Mouse (Mus musculus): ENCODE data around the gene Plxdc1. TPM values are rescaled to one million over a fixed set of nuclear protein-coding genes. Genes with fewer than 3 reads are reported as not detected.

Plxdc1 gene
- 1.7 and 1.8 TPM in 2 replicates for polyA plus RNA-seq (2015; fragmentation: Nextera tagmentation; extraction: Ambion mirVana)

DNA sequence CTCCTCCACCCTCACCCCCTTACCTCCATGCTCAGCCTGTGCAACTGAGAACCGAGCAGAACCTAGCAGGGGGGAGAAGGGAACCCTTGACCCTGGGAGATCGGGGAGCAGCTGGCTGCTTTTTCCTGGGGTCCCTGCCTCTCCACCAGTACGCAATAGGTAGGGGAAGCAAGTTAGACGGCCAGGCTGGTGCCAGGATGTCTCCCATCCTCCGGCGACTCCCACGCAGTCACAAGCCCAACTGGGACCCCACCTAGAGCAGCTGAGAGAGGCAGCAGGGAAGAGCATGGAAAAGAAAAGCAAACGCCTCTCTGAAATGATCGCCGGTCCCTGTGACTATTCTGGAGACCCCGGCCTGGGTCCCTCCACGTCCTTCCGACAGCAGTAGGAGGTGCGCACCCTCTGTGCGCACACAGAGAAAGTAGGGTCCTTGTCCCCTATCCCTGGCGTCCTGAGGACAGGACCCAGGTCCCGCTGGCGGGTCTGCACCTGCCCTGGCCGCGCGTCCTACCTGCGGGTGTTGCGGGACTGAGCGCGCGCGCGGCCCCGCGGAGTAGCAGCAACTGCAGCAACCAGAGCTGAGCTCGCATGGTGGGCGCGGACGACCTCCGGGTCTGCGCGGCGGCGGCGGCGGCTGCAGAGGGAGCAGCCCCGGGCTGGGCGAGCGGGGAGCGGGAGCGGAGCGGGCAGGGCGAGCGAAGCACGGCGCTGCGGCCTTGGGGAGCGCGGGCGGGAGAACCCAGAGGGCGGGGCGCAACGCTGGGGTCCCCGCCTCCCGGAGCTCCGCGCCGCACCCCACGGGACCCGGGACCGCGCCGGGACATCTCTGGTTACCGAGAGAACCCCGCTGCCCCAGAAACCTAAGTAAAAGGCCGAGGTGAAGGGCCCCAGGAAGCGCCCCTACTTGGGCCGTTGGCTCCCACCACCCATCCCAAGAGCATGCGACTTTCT, at the start of gene Plxdc1:
TSS of gene Plxdc1 (minus strand) at position 718 of the 951 bp plus-strand sequence.
- ATAC-seq (replicated peaks) = no peak
- peak within 1 kb of the TSS; percentile 98 for H3K4me3 ChIP-seq
- H3K4me2 ChIP-seq = peak within 1 kb of the TSS; percentile 89
- H3K36me3 ChIP-seq (replicated peaks) = no peaks in the 10 kb centered on the region
- H3K9me3 ChIP-seq = no peaks in the 10 kb centered on the region
- peak within 1 kb of the TSS; percentile 81; the same call in 1 of the 2 replicates for H3K27ac ChIP-seq
- H3K27me3 ChIP-seq (replicated peaks) = peaks cover 24% of the 10 kb centered on the region
- peak within 1 kb of the TSS; percentile 40 for H3K9ac ChIP-seq
- H3K4me1 ChIP-seq = peaks cover 26% of the 10 kb centered on the region
- WGBS = 2% methylated on average over 71 of the region's 74 CpGs

GRCm38 (mm10) chr11:98035977-98036377, 49.7 kb upstream of the Plxdc1 start:
- no peaks in the 10 kb centered on the region for H3K9me3 ChIP-seq
- peaks cover 19% of the 10 kb centered on the region for H3K4me1 ChIP-seq
- under 1% methylated on average over 27 of the region's 27 CpGs for WGBS
- peak overlapping the region; percentile 73 for H3K4me2 ChIP-seq
- no peaks in the 10 kb centered on the region for H3K27me3 ChIP-seq (replicated peaks)
- H3K4me3 ChIP-seq = peak overlapping the region; percentile 39
- ATAC-seq (replicated peaks) = peak; percentile 65
- peaks cover 2% of the 10 kb centered on the region; the same call in 1 of the 2 replicates for H3K36me3 ChIP-seq (replicated peaks)
- peak overlapping the region; percentile 44 for H3K9ac ChIP-seq
- H3K27ac ChIP-seq = peak overlapping the region; percentile 22

- H3K4me1 ChIP-seq = peaks cover 19% of the 10 kb centered on the region
Measured at GRCm38 (mm10) chr11:98034840-98035239, 48.6 kb upstream of the Plxdc1 start.

GRCm38 (mm10) chr11:98034061-98034460, 47.8 kb upstream of the Plxdc1 start:
- Histone ChIP-seq H3K27me3 (replicated peaks) (no peaks in the 10 kb centered on the region), H3K4me1 (peaks cover 19% of the 10 kb centered on the region), H3K9ac (no peak overlapping the region), H3K27ac (no peak overlapping the region), H3K36me3 (replicated peaks) (peaks cover 19% of the 10 kb centered on the region), H3K4me2 (no peak overlapping the region), H3K4me3 (no peak overlapping the region), H3K9me3 (no peaks in the 10 kb centered on the region)
- no peak for ATAC-seq (replicated peaks)
- WGBS = 90% methylated on average over 5 of the region's 5 CpGs

More at GRCm38 (mm10) chr11:98034840-98035239, 48.6 kb upstream of the Plxdc1 start:
- Histone ChIP-seq H3K27ac (no peak overlapping the region), H3K9me3 (no peaks in the 10 kb centered on the region), H3K4me2 (no peak overlapping the region), H3K4me3 (no peak overlapping the region), H3K27me3 (replicated peaks) (no peaks in the 10 kb centered on the region), H3K9ac (no peak overlapping the region), H3K36me3 (replicated peaks) (peaks cover 11% of the 10 kb centered on the region)
- 0 out of 2 replicates have a peak, but pooled peaks have one; percentile 26 for ATAC-seq (replicated peaks)
- 13% methylated on average over 4 of the region's 4 CpGs for WGBS

- no peak overlapping the region for H3K4me3 ChIP-seq
- H3K27ac ChIP-seq = no peak overlapping the region
- H3K27me3 ChIP-seq (replicated peaks) = no peaks in the 10 kb centered on the region
- ATAC-seq (replicated peaks) = no peak
- H3K9ac ChIP-seq = no peak overlapping the region
- H3K9me3 ChIP-seq = no peaks in the 10 kb centered on the region
- H3K4me1 ChIP-seq = peaks cover 29% of the 10 kb centered on the region
- H3K4me2 ChIP-seq = no peak overlapping the region
- WGBS = 3% methylated on average over 5 of the region's 5 CpGs
- H3K36me3 ChIP-seq (replicated peaks) = peaks cover 26% of the 10 kb centered on the region
Measured at GRCm38 (mm10) chr11:98031443-98031770, 45.2 kb upstream of the Plxdc1 start.

DNA sequence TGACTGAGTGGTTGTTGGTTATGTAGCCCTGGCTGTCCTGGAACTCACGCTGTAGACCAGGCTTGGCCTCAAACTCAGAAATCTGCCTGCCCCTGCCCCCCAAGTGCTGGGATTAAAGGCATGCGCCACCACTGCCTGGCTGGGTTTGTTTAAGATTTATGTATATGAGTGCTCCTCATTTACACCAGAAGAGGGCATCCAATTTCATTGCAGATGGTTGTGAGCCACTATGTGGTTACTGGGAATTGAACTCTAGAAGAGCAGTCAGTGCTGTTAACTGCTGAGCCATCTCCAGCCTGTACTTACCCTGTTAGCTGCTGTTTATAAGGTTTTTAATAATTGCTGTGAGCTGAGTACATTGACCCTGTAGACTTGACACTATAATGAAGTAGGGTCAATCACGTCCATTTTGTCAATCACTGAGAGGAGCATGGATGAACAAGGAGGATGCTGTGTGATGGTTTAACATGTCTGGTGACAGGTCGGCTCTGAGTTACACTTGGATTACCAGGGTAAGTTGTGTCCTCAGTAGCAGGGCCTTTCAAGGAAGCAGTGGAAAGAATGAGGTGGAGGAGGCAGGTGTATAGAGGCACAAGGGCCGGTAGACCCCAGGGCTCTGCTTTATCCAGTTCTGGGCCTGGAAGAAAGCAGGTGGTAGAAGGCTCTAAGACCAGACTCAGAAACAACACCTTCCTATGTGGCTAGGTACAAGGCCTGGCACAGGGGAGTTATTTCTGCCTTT, 44.6 kb upstream of the Plxdc1 start:
- 47% methylated on average over 5 of the region's 5 CpGs for WGBS
- Histone ChIP-seq H3K27me3 (replicated peaks) (no peaks in the 10 kb centered on the region), H3K4me1 (peaks cover 26% of the 10 kb centered on the region), H3K4me3 (no peak overlapping the region), H3K36me3 (replicated peaks) (peaks cover 26% of the 10 kb centered on the region), H3K4me2 (no peak overlapping the region), H3K9me3 (no peaks in the 10 kb centered on the region), H3K27ac (no peak overlapping the region), H3K9ac (no peak overlapping the region)
- no peak for ATAC-seq (replicated peaks)

GRCm38 (mm10) chr11:98027785-98028184, 41.5 kb upstream of the Plxdc1 start:
- no peak for ATAC-seq (replicated peaks)
- peaks cover 26% of the 10 kb centered on the region for H3K36me3 ChIP-seq (replicated peaks)
- H3K4me3 ChIP-seq = peak overlapping the region; percentile 81
- H3K27ac ChIP-seq = no peak overlapping the region
- peak overlapping the region; percentile 76 for H3K4me2 ChIP-seq
- H3K27me3 ChIP-seq (replicated peaks) = no peaks in the 10 kb centered on the region
- peak overlapping the region; percentile 99 for H3K9ac ChIP-seq
- no peaks in the 10 kb centered on the region for H3K9me3 ChIP-seq
- H3K4me1 ChIP-seq = peaks cover 27% of the 10 kb centered on the region
- WGBS = 23% methylated on average over 7 of the region's 7 CpGs

DNA sequence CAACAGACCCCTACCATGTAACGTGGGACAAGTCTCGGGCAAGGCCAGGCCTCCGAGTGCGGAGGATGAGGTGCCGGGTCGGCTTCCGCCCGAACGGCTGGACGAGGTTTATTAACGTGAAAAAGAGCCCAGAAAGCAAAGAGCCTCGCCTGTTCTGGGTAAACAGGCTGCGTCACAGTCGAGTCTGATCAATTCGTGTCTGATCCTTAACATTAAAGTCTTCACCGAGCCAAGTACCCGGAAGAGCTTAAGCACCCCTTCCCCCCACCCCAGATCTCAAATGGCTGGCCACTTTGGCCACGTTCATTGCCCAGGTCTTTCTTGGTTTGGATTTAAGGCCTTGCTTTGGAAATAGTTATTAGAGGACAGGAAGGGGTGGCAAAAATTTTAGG, 41.0 kb upstream of the Plxdc1 start:
- under 1% methylated on average over 18 of the region's 18 CpGs for WGBS

GRCm38 (mm10) chr11:98026570-98027296, 40.5 kb upstream of the Plxdc1 start, which contains the start of gene Rpl19:
Gene Rpl19, plus strand, starts transcription at chr11:98026710.
- under 1% methylated on average over 69 of the region's 69 CpGs for WGBS
- Histone ChIP-seq H3K4me2 (peak within 1 kb of the TSS; percentile 76), H3K27ac (peak within 1 kb of the TSS; percentile 92), H3K4me1 (peaks cover 27% of the 10 kb centered on the region), H3K9ac (peak within 1 kb of the TSS; percentile 99), H3K9me3 (no peaks in the 10 kb centered on the region), H3K36me3 (replicated peaks) (peaks cover 26% of the 10 kb centered on the region), H3K4me3 (peak within 1 kb of the TSS; percentile 81), H3K27me3 (replicated peaks) (no peaks in the 10 kb centered on the region)
- ATAC-seq (replicated peaks) = peak; percentile 69

More for the DNA sequence above, 41.0 kb upstream of the Plxdc1 start:
- Histone ChIP-seq H3K9me3 (no peaks in the 10 kb centered on the region), H3K27ac (peak overlapping the region; percentile 92), H3K4me2 (peak overlapping the region; percentile 76), H3K4me3 (peak overlapping the region; percentile 81), H3K27me3 (replicated peaks) (no peaks in the 10 kb centered on the region), H3K9ac (peak overlapping the region; percentile 99), H3K4me1 (peaks cover 27% of the 10 kb centered on the region), H3K36me3 (replicated peaks) (peaks cover 26% of the 10 kb centered on the region)
- no peak for ATAC-seq (replicated peaks)

DNA sequence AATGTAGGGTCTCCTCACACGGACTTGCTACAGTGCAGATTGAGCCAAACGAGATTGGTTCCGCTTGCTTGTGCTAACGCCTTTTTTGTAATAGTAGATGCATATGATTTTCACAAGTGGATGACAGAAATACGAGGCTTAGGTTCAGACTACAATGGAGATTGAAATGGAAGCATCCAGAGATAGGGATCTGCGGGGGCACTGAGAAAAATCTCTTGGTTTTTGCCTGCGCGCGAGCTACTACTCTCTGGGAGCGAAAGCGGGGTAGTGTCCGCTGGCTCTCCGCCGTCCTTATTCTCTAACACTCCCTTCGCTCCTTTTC, 40.0 kb upstream of the Plxdc1 start:
- Histone ChIP-seq H3K9me3 (no peaks in the 10 kb centered on the region), H3K4me3 (peak overlapping the region; percentile 81), H3K9ac (peak overlapping the region; percentile 99), H3K36me3 (replicated peaks) (peaks cover 25% of the 10 kb centered on the region), H3K27me3 (replicated peaks) (no peaks in the 10 kb centered on the region), H3K4me2 (peak overlapping the region; percentile 76), H3K4me1 (peaks cover 32% of the 10 kb centered on the region), H3K27ac (peak overlapping the region; percentile 92)
- 4% methylated on average over 15 of the region's 15 CpGs for WGBS
- no peak for ATAC-seq (replicated peaks)

DNA sequence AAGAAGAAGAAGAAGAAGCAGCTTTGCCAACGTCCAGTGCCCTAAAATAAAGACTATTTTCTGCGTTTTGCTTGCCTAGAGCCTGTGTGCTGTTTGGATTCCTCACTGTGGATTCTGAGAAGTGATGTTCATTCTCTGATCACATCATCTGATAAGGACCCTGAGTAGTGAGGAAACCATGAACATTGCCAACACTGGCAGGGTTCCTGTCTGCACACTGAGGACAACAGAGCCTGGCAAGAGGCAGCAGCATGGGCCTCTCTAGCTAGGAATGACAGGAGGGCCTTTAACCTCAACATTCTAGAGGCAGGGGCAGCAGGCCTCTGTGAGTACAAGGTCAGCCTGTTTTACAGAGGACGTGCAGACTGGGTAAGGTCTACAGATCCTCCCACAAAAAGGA, 38.3 kb upstream of the Plxdc1 start:
- H3K4me1 ChIP-seq = peaks cover 49% of the 10 kb centered on the region
- WGBS = 94% methylated on average over 3 of the region's 3 CpGs

More for the DNA sequence above, 38.3 kb upstream of the Plxdc1 start:
- Histone ChIP-seq H3K9me3 (no peaks in the 10 kb centered on the region), H3K36me3 (replicated peaks) (peaks cover 11% of the 10 kb centered on the region), H3K27me3 (replicated peaks) (no peaks in the 10 kb centered on the region), H3K4me3 (no peak overlapping the region), H3K27ac (no peak overlapping the region), H3K9ac (no peak overlapping the region), H3K4me2 (no peak overlapping the region)
- no peak for ATAC-seq (replicated peaks)
